Mouse (Mus musculus): ENCODE measurements at regions not wholly inside any gene's neighbourhood (a gene's known extent, or its start where the extent isn't known, plus 50 kb on each side); places are given as distances from the start of the nearest gene placed in this dataset.

DNA sequence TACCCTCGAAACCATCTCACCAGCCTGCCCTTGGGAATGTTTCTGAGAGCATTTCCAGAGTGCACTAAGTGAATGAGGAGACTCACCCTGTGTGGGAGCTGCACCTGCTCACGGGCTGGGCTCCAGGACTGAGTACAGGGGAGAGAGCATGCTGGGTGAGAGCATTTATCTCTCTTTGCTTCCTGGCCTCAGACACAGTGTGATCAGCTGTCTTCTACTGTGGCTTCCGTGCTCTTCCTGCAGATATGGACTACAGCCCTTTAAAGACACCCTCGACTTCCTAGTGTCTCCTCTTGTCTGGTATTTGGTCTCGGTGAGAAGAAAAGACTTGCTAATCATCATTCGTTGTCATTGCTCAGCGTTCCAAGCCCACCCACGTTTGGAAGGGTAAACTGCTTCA is 274.9 kb downstream of the Cd83 start:
- DNase-seq (ENCODE audit: low spot score in 2 of 2) = no peak

DNA sequence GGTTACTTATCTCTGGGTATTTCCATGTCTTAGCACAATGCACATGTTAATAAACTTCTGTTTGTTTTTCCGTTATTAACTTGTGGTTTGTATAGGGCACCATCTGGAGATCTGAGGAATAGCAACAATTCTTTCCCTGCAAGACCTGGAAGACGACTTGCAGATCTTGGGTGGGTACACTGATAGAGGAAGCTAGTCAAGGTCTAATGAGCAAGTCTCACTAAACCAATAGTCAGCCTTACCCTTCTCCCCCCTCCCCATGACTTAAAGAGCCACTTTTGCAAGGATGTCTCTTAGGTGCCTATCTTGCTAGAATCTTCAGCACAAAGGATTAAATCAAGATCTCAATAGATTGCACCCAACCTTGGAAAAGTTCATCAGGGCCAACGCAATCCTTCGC is 276.7 kb downstream of the Cd83 start:
- DNase-seq (ENCODE audit: low spot score in 2 of 2) = no peak
- intact Hi-C loops (cut with DNase I) = no loop called here

More for the DNA sequence above, 274.9 kb downstream of the Cd83 start:
- intact Hi-C loops (cut with DNase I) = no loop called here

DNA sequence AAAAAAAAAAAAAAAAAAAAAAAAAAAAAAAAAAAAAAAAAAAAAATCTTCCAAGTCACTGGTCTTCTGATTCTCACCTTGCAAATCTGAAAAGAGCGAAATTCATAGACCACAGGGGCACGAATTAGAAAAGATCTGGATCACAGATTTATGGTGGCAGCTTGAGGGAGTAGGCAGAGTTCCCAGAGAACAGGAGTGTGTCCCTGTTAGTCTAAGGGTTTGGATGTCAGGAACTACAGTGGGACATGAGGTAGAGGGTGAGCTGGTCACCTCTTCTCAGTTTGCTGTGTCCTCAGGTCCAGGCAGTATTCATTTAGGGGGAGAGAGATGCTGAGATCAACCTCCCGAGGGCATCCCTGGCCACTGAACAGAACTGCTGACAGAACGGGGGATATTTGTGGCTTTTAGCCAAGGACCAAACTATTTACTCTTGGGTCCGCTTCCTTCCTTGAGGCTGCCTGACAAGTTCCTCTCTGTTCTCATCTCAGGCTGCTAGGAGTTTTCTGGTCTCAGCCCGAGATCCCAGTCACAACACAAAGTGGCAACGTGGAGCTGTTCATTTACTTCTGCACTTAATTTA is 277.2 kb downstream of the Cd83 start:
- DNase-seq (ENCODE audit: low spot score in 2 of 2) = no peak
- intact Hi-C loops (cut with DNase I) = no loop called here

DNA sequence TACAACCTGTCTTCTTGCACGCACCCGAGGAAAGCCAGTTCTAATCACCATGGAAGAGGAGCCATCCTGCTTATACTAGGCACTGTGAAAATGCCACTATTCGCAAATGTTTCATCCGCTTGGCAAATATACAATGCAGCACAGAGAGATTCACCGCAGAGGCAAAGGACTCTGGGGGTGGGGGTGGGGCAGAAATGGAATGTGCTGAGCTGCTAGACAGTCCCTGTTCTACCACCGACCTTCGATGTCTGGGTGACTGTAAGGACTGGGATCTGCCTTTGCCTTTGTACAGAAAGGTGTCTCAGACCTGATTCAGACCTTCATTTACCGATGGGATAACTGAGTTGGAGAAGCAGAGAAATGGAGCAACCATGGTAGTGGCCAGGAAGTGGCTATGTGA is 278.7 kb downstream of the Cd83 start:
- DNase-seq (ENCODE audit: low spot score in 2 of 2) = no peak
- intact Hi-C loops (cut with DNase I) = no loop called here

DNA sequence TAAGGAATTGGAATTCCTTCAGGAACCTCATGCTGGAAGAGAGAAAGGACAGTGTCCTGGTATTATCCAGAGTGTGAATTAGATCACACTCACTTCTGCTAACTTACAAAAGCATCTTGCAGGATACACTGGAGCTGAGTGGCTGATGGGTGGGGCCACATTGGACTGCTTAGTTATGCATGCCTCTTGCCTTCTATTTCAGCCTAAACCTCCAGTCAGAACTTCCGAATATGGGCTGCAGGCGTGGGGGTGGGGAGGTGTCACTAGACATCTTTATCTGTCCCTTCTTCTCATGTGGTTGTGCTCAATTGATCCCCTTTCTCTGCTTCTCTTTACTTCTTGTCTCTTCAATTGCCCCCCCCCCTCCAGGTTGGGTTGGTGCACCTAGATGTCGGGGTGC is 279.5 kb downstream of the Cd83 start:
- DNase-seq (ENCODE audit: low spot score in 2 of 2) = no peak
- intact Hi-C loops (cut with DNase I) = no loop called here

DNA sequence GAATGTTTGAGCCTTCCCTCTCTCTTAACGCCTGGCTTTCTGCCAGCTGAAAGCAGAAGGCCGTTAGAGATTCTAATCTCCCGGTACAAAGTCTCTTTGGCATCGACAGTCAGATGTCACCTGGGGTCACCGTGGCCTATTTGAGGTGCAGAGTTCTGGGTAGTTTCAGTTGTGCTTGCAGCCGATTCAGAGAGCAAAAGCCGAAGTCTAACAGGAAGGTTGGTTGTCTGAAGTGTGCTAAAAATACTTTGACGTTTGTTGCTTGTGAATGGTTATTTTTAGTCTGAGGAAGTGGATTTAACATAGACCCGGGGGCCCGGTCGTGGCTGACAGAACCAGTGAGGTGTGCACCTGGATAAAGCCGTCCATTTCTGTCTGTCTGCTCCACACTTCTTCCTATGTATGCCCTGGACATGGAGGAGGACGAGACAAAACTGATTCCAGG is 281.2 kb downstream of the Cd83 start:
- intact Hi-C loops (cut with DNase I) = no loop called here
- no peak for DNase-seq (ENCODE audit: low spot score in 2 of 2)

DNA sequence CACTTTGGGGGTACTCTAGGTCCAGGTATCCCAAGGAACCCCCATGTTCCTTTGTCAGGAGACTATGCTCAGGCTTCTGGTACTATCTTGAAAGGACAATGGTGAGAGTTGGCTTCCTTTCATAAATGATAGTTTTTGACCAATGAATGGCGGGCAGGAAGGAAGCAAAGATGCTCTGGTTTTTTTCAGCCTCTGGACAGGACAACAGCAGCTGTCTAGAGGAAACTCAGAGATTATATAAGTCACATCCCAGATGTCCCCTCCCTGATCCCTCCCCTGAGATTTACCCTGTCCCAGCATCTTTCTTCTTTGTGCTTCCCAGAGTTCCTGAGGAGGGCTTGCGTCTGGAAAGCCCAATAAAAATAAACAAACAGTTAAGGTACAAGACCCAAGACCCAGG is 282.7 kb downstream of the Cd83 start:
- intact Hi-C loops (cut with DNase I) = no loop called here
- no peak for DNase-seq (ENCODE audit: low spot score in 2 of 2)

DNA sequence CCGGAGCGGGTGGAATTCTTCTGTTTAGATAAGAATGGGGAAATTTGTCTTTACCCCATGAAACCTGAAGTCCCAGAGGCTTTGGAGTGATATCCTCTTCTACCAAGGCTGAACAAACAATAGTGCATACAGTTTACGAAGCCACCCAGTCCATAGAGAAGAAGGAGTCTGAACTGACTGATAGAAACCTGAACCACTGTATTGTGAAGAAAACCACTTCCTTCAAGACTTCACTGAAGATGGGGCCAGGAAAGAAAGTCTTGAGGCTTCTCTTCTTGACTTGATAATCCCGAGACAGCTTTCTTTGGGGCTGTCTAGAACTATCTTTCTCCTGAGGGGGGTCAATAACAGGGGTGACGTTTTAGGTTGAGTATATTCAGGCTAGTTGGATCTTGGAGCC is 284.4 kb downstream of the Cd83 start:
- no peak for DNase-seq (ENCODE audit: low spot score in 2 of 2)
- intact Hi-C loops (cut with DNase I) = no loop called here

DNA sequence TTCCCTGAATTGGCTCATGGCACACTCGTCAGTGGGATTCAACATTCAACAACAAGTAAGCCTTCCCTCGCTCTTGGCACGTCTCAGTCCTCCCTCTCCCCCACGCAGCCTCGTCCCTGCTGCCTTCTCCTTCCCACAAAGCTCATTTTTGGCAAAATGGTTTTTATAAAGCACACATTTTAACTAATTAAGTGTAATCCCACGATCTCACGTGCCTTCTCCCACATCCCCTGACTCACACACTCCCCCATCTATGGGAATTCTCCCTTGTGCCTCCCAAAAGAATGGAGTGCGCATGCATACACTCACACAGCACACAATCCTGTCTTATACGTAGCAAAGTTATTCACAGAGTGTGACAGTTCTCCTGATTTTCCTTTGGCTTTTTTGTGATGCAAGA is 288.5 kb downstream of the Cd83 start:
- intact Hi-C loops (cut with DNase I) = loop anchor here (1.0 to 5.0 kb wide), 4 partner anchors 159 to 659 kb away; no protein-coding TSS in a partner anchor
- peak; percentile 69 to 75 for DNase-seq (ENCODE audit: low spot score in 2 of 2)

DNA sequence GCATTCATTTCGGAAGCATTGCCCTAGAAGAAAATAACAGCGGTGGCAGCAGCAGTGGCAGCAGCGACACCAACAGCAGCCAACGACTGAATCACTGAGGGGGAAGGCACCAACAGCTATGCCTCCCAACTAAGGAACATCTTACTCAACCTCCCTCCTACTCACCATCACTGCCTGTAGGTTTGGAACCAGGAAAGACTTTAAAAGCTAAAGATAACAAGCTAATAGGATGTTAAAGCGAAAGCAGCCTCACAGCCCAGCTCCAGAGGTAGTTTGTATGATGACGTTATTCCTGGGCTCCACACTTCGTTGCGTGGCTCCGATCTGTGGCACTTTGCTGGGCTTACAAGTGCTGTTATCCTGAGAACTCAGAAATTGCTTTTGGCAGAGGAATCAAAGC is 289.6 kb downstream of the Cd83 start:
- intact Hi-C loops (cut with DNase I) = loop anchor here (1.0 to 5.0 kb wide), 4 partner anchors 209 to 658 kb away; no protein-coding TSS in a partner anchor
- DNase-seq (ENCODE audit: low spot score in 2 of 2) = peak; percentile 66 to 68

DNA sequence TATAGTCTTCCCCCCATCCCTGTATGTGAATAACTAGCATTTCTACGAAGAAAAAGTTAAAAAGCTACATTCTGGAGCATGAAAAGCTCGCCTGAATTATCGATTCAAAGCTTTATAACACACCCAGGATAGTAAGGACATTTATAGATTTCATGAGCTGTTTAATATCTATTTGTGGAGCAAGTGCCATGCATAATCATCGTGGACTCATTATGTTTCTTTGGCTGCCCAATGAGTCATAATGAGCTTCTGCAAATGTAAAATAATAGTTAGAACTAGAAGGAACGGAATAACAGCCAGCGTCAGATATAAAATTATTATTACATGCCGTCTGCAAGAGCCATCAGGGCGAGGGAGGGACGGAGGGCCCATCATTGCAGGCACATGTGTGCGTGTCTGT is 292.4 kb downstream of the Cd83 start:
- no peak for DNase-seq (ENCODE audit: low spot score in 2 of 2)
- intact Hi-C loops (cut with DNase I) = no loop called here

DNA sequence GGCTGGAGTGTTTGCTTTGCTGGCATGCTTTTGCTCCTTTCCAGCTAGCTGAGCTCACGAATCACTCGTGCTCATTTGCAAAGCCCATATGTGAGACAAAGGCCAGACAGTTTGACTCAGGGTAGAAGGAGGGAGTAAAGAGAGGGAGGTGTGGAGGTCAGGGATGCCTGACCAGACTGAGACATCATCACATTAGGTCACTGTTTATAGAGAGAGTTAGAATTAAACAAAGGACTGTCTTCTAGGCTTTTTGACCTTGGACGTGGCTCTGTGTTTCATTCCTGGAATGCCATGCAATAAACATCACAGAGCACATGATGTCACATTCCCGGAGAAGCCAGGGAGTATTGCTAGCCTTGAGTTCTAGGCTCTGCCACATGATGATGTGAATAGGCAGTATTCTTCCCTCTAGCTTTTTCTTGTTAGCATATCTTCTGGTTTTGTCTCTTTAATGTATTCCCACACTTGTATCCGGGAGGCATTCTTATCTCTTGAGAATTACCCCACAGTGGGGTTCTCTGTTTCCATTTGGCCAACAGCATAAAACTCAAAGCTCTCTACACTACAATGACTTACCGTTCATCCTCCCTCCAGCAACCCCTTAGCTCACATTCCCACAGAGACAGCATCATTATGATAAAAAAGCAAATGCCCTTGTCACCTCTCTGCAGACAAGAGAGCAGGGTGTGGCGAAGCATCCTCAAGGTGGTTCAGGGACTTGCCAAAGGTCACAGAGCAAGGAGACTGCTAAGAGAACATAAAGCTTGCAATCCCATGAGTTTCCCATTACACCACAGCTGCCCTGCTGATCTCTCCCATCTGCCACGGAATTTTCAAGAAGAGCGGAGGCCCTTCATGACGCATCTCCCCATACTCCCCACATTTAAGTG is 301.3 kb downstream of the Cd83 start:
- no peak for DNase-seq (ENCODE audit: low spot score in 2 of 2)
- intact Hi-C loops (cut with DNase I) = loop anchor here (5.0 kb wide), 1 partner anchor 209 kb away; no protein-coding TSS in a partner anchor

DNA sequence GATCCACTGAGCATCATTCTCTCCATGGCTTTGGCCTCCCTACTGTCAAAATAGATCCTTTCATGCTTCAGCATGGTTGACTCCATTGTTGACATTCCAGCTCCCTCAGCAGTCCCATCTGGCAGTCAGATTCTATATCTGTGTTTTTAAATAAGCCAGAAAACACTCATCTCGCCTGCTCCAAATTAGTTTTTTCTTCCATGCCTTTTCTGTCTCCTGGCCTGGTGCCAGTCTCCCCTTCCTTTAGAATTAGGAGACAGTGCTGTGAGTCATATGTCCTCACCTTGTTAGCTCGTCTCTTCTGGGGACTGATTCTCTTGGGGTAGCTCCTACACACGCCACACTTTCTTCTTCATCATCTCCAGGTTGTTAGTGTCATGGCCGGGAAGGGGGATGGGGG is 302.2 kb downstream of the Cd83 start:
- intact Hi-C loops (cut with DNase I) = loop anchor here (5.0 kb wide), 1 partner anchor 210 kb away; no protein-coding TSS in a partner anchor
- peak; percentile 19 to 44 for DNase-seq (ENCODE audit: low spot score in 2 of 2)

DNA sequence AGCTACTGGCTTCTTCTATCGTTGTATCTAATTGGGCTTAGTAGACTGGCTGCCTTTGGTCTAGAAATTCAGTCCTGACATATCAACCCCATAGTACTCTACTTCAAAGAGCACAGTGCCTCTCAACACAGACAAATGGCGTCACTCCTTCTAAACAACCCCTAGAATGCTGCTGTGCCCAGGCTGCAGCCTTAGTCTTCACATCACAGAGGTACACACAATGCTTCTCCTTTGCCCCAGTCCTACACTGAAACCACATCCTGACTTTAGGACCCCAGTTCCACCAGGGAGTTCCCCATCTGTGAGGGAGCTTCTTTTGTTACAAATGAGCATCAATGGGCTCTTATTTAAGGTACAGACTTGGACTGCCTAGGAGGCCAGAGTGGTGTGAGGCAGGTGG is 312.6 kb downstream of the Cd83 start:
- intact Hi-C loops (cut with DNase I) = no loop called here
- no peak for DNase-seq (ENCODE audit: low spot score in 2 of 2)

DNA sequence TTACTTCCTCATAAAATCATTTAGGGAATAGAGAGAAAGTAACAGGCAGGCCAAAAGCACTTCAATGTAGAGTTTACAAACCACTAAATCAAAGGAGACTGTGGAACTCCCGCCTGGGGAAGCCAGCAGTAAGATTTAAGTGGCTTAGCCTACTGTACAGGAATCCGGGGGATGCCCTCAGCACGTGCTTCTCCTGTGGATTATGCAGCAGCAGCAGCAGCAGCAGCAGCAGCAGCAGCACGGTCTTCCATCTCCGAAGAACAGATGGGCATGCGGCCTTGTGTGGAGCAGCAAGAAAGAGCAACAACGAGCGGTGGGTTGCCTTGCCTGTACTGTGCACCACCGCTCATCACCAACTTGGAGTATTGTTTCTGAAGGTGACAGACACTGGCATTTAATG is 314.9 kb downstream of the Cd83 start:
- intact Hi-C loops (cut with DNase I) = no loop called here
- DNase-seq (ENCODE audit: low spot score in 2 of 2) = no peak

DNA sequence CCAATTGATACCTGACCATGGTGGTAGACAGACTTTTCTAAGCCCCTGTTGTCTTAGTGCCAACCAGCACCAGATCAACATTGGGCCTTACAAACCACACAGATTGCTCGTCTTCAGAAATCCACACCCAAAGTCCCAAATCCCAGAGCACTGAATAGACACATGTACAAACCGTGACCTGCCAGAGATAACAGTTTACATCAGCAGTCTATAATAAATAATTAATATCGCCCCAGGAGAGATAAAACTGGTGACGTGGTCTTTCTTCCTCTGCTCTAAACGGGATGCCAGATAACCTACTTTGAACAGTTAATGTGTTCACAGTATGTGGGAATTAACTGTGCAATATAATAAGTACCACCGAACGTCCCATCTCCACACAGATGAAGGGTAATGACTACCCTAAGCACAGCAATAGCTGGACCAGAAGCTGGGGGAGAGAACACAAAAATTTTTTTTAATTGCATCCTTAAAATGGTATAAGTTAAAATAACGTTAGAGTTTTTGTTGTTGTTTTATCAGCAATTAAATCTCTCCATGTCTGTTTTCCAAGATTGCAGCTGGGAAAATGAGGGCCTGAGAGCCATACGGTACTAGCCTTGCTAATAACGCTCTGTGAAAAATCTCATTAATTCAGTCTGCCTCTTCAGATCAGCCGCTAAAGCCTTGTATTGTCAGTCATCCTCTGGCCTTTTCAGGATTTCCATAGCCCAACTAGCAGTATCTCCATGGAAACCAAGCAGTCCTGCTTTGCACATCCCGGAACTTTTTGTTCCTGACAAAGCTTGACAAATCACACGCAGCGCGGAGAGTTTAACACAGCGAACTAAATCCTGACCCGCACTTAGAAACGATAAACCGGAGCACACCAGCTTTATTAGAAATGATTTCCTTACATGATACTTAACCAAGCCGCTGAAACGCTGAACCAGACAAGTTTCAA is 315.8 kb downstream of the Cd83 start:
- intact Hi-C loops (cut with DNase I) = no loop called here

DNA sequence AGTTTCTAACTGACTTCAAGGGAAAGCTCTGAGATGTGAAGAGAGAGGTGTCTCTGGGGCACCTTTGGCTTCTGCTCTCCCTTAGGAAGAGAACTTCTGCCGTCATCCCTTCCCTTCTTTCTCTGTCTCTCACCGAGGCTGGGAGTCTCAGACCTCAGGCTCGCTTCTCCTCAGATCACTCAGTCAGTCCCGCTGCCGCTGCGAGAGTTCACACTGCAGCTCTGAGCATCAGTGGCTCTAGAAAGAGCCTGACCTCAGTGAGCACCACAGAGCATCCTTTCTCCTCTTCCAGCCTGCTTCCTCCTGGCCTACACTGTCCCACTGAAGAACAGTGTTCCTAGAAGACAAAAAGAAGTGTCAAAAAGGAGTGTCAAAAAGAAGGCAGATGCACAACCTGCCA is 316.6 kb downstream of the Cd83 start:
- intact Hi-C loops (cut with DNase I) = no loop called here
- no peak for DNase-seq (ENCODE audit: low spot score in 2 of 2)

More for the DNA sequence above, 315.8 kb downstream of the Cd83 start:
- DNase-seq (ENCODE audit: low spot score in 2 of 2) = peak; percentile 34 to 43

DNA sequence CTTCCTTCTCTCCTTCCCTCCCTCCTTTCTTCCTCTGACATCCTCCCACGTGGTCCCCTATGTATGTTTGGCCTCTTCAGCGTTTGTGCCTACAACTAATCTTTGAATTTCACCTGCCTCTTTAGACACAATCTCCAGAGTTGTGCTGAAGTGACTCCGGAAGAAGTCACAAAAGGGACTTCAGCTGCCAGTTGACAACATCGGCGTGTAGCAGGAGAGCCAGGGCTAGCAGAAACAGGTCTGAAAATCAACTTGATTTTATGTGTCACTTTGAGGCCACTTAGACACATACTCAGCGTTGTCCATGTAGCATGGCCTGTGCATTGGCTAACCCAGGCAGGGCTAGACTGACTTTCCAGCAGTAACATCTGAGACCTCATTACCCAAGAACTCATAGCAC is 317.2 kb downstream of the Cd83 start:
- intact Hi-C loops (cut with DNase I) = no loop called here
- DNase-seq (ENCODE audit: low spot score in 2 of 2) = no peak

DNA sequence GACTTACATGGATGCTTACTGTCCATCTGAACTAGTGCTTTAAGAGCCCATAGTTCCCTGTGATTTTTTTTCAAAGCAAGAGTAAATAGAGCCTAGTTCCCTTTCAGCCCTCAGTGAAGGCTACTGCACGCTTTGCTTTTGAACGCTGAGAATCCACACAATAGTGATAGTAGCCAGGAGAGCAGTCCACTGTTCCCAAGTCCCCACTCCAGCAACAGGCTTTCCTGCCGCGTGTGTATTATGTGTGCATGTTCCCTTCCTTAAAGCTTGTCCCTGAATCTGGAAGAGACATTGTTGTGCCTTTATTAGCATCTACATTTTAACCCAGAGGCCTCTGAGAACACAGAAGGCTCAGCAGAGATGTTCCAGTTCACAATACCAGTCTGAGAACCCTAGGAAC is 317.7 kb downstream of the Cd83 start:
- intact Hi-C loops (cut with DNase I) = no loop called here

DNA sequence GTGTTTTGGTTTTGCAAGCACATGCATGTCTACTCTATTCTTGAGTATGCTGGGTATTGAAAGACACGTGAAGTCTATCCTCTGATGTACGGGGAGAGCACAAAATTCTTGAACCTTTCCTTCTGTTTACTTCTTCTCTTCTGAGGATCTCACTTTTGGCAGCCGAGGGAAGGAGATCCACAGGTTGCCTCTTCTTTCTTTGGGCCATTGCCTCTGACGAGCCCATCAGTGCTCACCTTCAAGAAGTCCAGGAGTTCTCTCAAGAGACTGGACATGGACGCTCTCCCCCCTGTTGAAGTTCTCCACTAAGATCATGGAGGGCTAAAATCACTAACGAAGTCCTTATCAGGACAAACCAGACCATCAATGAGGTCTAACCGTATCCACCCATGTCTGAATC is 318.8 kb downstream of the Cd83 start:
- DNase-seq (ENCODE audit: low spot score in 2 of 2) = no peak

More for the DNA sequence above, 317.7 kb downstream of the Cd83 start:
- DNase-seq (ENCODE audit: low spot score in 2 of 2) = no peak

More for the DNA sequence above, 318.8 kb downstream of the Cd83 start:
- intact Hi-C loops (cut with DNase I) = no loop called here
